Mouse (Mus musculus) midbrain, embryonic 14.5 days (tissue): ENCODE results near the gene Ripor3. TPM values are rescaled to one million over a fixed set of nuclear protein-coding genes. Genes with fewer than 3 reads are reported as not detected.

Experiments used
- ATAC-seq: fragments of 200-750 bp; cut with Nextera tagmentation; 2 replicates; pipeline ENCODE4 v1.8.0; 2017; ENCODE audit warnings: moderate number of reproducible peaks, moderate library complexity; ENCODE audit not compliant: low FRiP score, low TSS enrichment
- DNase-seq: peaks from one replicate; pipeline ENCODE4 v3.0.0-alpha.2; 2015
- H3K27ac ChIP-seq: fragments of 300-500 bp; sonication (generic); replicated peaks from 2 replicates; pipeline ENCODE4 v1.5.1; 2014; ENCODE audit warnings: mild to moderate bottlenecking, low read depth, low read length, moderate library complexity
- H3K27me3 ChIP-seq: fragments of 300-500 bp; sonication (generic); 2 replicates; pipeline ENCODE4 v1.6.1; 2014; ENCODE audit warnings: low read length, control low read depth, mixed read lengths; ENCODE audit not compliant: control insufficient read depth, insufficient read depth
- H3K36me3 ChIP-seq: fragments of 300-500 bp; sonication (generic); 2 replicates; pipeline ENCODE4 v1.6.1; 2014; ENCODE audit warnings: low read length, control low read depth; ENCODE audit not compliant: control insufficient read depth, insufficient read depth
- H3K4me1 ChIP-seq: fragments of 300-500 bp; sonication (generic); 2 replicates; pipeline ENCODE4 v1.6.1; 2014; ENCODE audit warnings: mild to moderate bottlenecking, antibody characterized with exemption, low read length, control low read depth; ENCODE audit not compliant: control insufficient read depth, insufficient read depth
- H3K4me2 ChIP-seq: fragments of 300-500 bp; sonication (generic); 2 replicates; pipeline ENCODE4 v1.6.1; 2014; ENCODE audit warnings: mild to moderate bottlenecking, low read length, moderate library complexity
- H3K4me3 ChIP-seq: fragments of 300-500 bp; sonication (generic); replicated peaks from 2 replicates; pipeline ENCODE4 v1.5.1; 2014; ENCODE audit warnings: low read depth, low read length
- H3K9ac ChIP-seq: fragments of 300-500 bp; sonication (generic); replicated peaks from 2 replicates; pipeline ENCODE4 v1.6.1; 2014; ENCODE audit warnings: mild to moderate bottlenecking, low read length, moderate library complexity
- H3K9me3 ChIP-seq: fragments of 300-500 bp; sonication (generic); 2 replicates; pipeline ENCODE4 v1.6.1; 2016; ENCODE audit warnings: low read length, control low read depth, mixed read lengths; ENCODE audit not compliant: control insufficient read depth
- WGBS: fragments of 180-500 bp; shearing (Covaris S2); extraction: QIAGEN DNeasy Blood & Tissue Kit; methylation state at CpG from one replicate; pipeline ENCODE4 v1.1.7; 2014; 5-methylcytosine and 5-hydroxymethylcytosine counted together
- polyA plus RNA-seq: library from polyadenylated mRNA; unstranded; fragments of >200 nt; fragmentation: Nextera tagmentation; extraction: Ambion mirVana; gene quantifications from 2 replicates; pipeline ENCODE4 v1.2.1, GENCODE M21; 2014

Ripor3 gene
- polyA plus RNA-seq, 1 experiment from 2014 or later = 0.22 TPM

DNA sequence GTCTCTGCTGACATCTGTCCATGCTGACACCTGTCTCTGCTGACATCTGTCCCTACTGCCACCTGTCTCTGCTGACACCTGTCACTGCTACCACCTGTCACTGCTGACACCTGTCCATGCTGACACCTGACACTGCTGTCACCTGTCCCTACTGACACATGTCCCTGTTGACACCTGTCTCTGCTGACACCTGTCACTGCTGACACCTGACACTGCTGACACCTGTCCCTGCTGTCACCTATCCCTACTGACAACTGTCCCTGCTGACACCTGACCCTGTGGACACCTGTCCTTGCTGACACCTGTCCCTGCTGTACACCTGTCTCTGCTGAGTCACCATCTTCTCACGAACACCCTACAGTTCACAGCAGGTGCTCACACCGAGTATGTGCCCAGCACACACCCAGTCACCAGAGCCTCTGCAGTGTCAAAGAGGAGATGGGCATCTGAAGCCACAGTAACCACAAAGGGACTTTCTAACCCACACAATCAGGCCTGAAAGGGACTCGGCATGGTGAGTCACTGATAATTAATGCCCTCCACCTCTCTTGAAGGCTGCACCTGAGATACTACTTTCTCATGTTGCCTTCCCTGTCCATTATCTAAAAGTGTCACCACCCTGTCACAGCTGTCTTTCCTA is 13.5 kb upstream of the Ripor3 start:
- whole genome bisulfite sequencing = 69% methylated on average over 3 of the region's 3 CpGs

DNA sequence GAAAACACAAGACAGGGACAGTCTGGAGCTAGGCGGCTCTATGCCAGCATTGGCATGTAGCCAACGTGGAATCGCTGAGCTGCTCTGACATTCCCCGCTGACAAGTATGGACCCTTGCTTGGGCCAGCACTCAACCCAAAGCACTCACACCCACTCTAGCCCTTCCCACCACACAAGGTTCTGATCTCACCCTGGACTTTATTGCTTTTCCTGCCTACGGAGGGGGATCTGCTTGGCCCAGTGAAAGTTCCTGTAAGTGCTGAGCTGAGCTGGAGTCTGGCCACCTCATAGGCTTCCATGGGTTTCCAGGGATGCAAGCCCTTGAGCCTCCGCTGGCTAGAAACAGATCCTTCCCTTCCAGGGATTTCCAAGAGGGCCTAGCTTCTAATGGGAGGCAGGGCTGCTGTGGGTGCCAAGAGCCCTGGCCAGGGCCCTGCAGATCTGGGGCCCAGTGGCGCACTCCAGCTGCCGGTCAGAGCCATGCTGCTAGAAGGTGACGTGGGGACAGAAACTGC is 8.8 kb upstream of the Ripor3 start:
- H3K27ac ChIP-seq = no peak overlapping the region
- H3K27me3 ChIP-seq = no peaks in the 10 kb centered on the region
- no peak overlapping the region for H3K9ac ChIP-seq
- 0 out of 2 replicates have a peak, but pooled peaks cover 3% of the 10 kb centered on the region for H3K4me1 ChIP-seq
- 77% methylated on average over 9 of the region's 9 CpGs for WGBS
- ATAC-seq (no peak), DNase-seq (peak; percentile 67)
- H3K4me3 ChIP-seq = no peak overlapping the region
- no peak overlapping the region for H3K4me2 ChIP-seq
- no peaks in the 10 kb centered on the region for H3K9me3 ChIP-seq
- H3K36me3 ChIP-seq = no peaks in the 10 kb centered on the region

More for the DNA sequence above, 13.5 kb upstream of the Ripor3 start:
- no peaks in the 10 kb centered on the region for H3K9me3 ChIP-seq
- no peak overlapping the region for H3K4me2 ChIP-seq
- no peak for ATAC-seq
- H3K9ac ChIP-seq = no peak overlapping the region
- no peaks in the 10 kb centered on the region for H3K36me3 ChIP-seq
- DNase-seq = no peak
- H3K27ac ChIP-seq = no peak overlapping the region
- no peak overlapping the region for H3K4me3 ChIP-seq
- H3K4me1 ChIP-seq = 0 out of 2 replicates have a peak, but pooled peaks cover 3% of the 10 kb centered on the region
- H3K27me3 ChIP-seq = no peaks in the 10 kb centered on the region

DNA sequence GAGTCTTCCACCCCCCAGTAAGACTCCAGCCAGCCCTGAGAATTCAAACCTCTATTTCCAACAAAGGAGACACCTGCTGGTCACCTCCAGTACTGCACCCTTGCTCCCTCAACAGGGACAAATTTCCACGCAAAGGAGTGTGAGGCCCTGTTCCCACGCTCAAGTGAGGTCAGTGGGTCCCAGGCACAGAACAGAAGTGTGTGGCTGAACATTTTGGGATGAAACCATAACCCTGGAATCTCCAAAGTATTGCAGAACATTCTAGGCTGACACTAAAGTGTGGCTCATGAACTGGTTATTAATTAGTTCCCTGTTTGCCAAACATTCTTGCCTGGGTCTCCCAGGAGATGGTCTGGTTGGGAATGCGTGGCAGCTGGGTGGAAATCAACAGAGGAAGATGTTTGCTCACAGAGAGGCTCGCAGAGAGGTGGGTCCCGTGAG is 6.6 kb upstream of the Ripor3 start:
- no peak overlapping the region for H3K27ac ChIP-seq
- H3K9ac ChIP-seq = no peak overlapping the region
- peak; percentile 81 for DNase-seq
- no peaks in the 10 kb centered on the region for H3K27me3 ChIP-seq
- no peaks in the 10 kb centered on the region for H3K9me3 ChIP-seq
- 0 out of 2 replicates have a peak, but pooled peaks cover 3% of the 10 kb centered on the region for H3K4me1 ChIP-seq
- 18% methylated on average over 5 of the region's 5 CpGs for WGBS
- ATAC-seq = no peak
- no peak overlapping the region for H3K4me3 ChIP-seq
- no peak overlapping the region for H3K4me2 ChIP-seq
- no peaks in the 10 kb centered on the region for H3K36me3 ChIP-seq

DNA sequence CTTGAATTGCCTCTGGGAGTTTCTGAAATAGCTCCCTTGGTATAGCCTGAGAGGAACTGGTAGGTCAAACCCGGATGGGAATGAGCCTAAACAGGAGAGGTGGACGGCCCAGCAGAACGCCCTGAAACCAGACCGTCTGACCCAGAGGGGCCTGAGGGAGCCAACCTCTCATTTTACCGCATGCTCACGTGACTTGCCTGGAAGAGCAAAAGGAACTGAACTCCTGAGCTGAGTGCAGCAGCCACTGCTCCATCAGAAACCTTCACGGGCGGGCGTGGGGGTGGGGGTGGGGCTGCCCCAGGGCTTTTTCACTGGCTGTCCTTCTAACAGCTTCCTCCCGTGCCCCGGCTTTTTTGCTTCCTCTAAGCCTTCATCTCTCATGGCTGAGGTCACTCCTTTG is 475 bp upstream of the Ripor3 start:
- H3K9me3 ChIP-seq = no peaks in the 10 kb centered on the region
- no peak for ATAC-seq
- no peak overlapping the region for H3K4me3 ChIP-seq
- 46% methylated on average over 11 of the region's 11 CpGs for WGBS
- peaks cover 8% of the 10 kb centered on the region; the same call in 1 of the 2 replicates for H3K4me1 ChIP-seq
- H3K36me3 ChIP-seq = no peaks in the 10 kb centered on the region
- no peak overlapping the region for H3K4me2 ChIP-seq
- no peak overlapping the region for H3K9ac ChIP-seq
- H3K27me3 ChIP-seq = no peaks in the 10 kb centered on the region
- H3K27ac ChIP-seq = no peak overlapping the region
- DNase-seq = peak; percentile 30

DNA sequence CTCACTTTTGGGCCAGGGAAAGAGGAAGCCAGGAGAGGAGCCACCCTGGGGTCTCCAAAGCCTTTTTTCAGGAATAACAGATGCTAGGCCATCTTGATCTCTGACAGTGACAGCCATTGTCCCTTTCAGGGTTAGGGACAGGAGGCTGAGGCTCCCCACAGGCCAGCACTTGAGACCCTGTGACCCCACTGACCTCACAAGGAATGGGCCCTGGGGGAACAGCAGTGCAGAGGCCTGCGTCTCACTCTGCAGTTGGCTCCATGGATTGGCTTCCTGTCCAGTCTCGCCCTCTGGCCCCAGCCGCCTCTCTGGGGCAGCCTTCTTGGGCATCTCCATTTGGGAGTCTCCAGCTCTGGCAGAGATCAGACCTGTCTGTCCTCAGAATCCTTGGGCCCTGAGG is 2.3 kb downstream of the Ripor3 start:
- WGBS = 56% methylated on average over 3 of the region's 3 CpGs
- Histone ChIP-seq H3K4me1 (peaks cover 8% of the 10 kb centered on the region; the same call in 1 of the 2 replicates), H3K27me3 (no peaks in the 10 kb centered on the region), H3K4me3 (no peak overlapping the region), H3K9ac (no peak overlapping the region), H3K4me2 (no peak overlapping the region), H3K27ac (no peak overlapping the region), H3K9me3 (no peaks in the 10 kb centered on the region), H3K36me3 (no peaks in the 10 kb centered on the region)
- DNase-seq (no peak), ATAC-seq (no peak)

DNA sequence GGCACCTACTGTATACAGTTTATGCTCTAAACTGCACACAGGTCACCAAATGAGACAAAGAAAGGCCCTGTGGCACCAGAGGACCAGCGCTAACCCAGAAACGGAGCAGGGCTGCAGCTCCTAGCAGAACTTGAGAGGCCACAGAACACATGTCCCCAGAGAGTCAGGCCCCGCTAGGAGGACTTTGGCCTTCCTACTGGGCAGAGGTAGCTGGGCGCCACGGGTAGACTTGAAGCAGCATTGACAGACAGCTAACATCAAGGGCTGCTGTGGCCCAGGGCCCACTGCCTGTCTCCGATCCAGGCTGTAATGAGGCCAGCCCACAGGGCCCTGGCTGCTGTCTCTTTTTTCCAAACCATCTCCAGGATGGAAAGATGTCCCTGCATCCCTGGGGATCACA is 3.9 kb downstream of the Ripor3 start:
- Histone ChIP-seq H3K9me3 (no peaks in the 10 kb centered on the region), H3K27ac (no peak overlapping the region), H3K4me1 (peaks cover 8% of the 10 kb centered on the region; the same call in 1 of the 2 replicates), H3K36me3 (no peaks in the 10 kb centered on the region), H3K4me3 (no peak overlapping the region), H3K4me2 (no peak overlapping the region), H3K27me3 (no peaks in the 10 kb centered on the region), H3K9ac (no peak overlapping the region)
- DNase-seq (no peak), ATAC-seq (no peak)
- 78% methylated on average over 6 of the region's 6 CpGs for WGBS

DNA sequence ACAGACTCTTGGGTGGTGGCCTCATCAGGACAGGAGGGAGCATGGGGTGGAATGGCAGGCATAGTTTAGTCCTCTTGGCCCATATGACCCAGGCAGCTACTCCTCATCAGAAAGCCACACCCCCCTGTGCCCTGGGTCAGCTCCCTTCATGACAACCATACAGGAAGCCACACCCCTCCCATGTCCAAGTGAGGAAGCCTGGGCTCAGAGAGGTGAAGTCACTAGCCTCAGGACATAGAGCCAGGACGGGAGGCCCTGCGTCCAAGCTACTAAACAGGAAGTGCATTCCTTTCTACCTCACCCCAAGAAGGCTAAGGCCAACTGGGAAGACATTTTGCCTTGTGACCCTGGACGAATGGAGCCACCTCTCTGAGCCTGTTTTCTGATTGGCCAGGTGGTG is 4.8 kb downstream of the Ripor3 start:
- no peak for DNase-seq
- 75% methylated on average over 3 of the region's 3 CpGs for WGBS

DNA sequence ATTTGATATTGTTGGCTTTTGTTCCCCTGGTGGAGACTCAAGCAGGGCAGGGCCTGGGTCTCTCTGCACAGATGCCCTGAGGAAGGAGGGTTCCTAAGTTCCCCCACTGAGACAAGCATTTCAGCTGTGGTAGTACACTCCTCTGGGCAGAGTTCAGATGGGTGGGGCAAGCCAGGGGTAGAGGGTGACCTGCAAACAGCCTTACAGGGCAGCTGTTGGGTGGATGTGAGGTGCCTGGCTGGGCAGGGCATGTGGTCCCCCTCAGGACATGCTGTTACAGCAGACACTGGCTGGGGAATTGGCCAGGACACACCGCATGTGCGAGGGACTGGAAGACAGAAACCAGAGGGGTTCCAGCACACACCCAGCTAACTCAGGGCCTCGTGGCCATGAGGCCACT is 5.4 kb downstream of the Ripor3 start:
- Histone ChIP-seq H3K4me2 (no peak overlapping the region), H3K4me3 (no peak overlapping the region), H3K9ac (no peak overlapping the region), H3K27me3 (no peaks in the 10 kb centered on the region), H3K4me1 (no peaks in the 10 kb centered on the region), H3K36me3 (no peaks in the 10 kb centered on the region), H3K9me3 (peaks cover 6% of the 10 kb centered on the region), H3K27ac (no peak overlapping the region)
- 90% methylated on average over 3 of the region's 3 CpGs for WGBS
- ATAC-seq (no peak), DNase-seq (no peak)

More for the DNA sequence above, 4.8 kb downstream of the Ripor3 start:
- Histone ChIP-seq H3K27me3 (no peaks in the 10 kb centered on the region), H3K4me2 (no peak overlapping the region), H3K9me3 (peaks cover 3% of the 10 kb centered on the region), H3K4me3 (no peak overlapping the region), H3K4me1 (peaks cover 5% of the 10 kb centered on the region; the same call in 1 of the 2 replicates), H3K27ac (no peak overlapping the region), H3K9ac (no peak overlapping the region), H3K36me3 (no peaks in the 10 kb centered on the region)
- no peak for ATAC-seq

DNA sequence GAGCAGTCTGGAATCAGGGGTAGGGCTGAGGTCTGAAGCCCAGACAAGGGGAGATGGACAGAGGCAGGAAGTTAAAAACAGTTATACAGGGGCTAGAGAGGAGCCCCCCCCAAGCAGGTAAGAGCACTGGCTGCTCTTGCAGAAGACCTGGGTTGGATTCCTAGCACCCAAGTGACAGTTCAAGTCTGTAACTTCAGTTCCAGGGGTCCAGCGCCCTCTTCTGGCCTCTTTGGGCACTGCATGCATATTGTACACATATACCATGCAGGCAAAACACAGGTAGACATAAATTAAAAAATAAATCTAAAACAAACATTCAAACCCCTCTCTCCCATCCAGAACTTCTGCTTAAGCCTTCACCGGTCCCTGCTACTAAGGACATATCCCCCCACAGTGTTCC is 6.0 kb downstream of the Ripor3 start:
- Histone ChIP-seq H3K9me3 (peaks cover 6% of the 10 kb centered on the region), H3K36me3 (no peaks in the 10 kb centered on the region), H3K27ac (no peak overlapping the region), H3K9ac (no peak overlapping the region), H3K4me2 (no peak overlapping the region), H3K27me3 (no peaks in the 10 kb centered on the region), H3K4me1 (no peaks in the 10 kb centered on the region), H3K4me3 (no peak overlapping the region)
- no peak for ATAC-seq
- DNase-seq = no peak
- 52% methylated on average over 2 of the region's 2 CpGs for WGBS
